Mouse (Mus musculus): ENCODE data around the gene Mettl2.
"Not testable (repeated sequence)": the region's sequence is repeated elsewhere in the genome, so short reads cannot be mapped to it uniquely, and the experiment has no call there.

The Mettl2 gene

GRCm38 (mm10) chr11:105125735-105126519 is at the start of gene Mettl2:
Mettl2 (plus strand) TSS chr11:105126425.
- DNase-seq: peak; percentile 87

DNA sequence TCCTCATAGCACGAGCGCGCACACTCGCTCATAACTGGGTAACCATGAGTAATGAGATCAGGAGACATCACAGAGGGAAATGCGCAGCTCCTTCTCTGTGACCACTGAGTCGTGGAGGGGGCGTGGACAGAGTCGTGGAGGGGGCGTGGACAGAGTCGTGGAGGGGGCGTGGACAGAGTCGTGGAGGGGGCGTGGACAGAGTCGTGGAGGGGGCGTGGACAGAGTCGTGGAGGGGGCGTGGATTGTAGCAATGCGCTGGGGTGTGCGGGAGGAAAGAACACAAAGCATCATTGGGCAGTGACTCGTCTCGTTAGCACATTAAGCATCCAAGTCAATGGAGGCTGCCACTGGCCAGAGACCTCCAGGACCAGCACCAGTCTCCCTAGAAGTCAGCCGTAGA is 13.8 kb upstream of the Mettl2 start:
- not testable (repeated sequence) for DNase-seq

GRCm38 (mm10) chr11:105117814-105118213 is 8.4 kb upstream of the Mettl2 start:
- no peak for DNase-seq

GRCm38 (mm10) chr11:105120551-105121061 is 5.6 kb upstream of the Mettl2 start:
- no peak for DNase-seq

GRCm38 (mm10) chr11:105121792-105122191 is 4.4 kb upstream of the Mettl2 start:
- DNase-seq: not testable (repeated sequence)

DNA sequence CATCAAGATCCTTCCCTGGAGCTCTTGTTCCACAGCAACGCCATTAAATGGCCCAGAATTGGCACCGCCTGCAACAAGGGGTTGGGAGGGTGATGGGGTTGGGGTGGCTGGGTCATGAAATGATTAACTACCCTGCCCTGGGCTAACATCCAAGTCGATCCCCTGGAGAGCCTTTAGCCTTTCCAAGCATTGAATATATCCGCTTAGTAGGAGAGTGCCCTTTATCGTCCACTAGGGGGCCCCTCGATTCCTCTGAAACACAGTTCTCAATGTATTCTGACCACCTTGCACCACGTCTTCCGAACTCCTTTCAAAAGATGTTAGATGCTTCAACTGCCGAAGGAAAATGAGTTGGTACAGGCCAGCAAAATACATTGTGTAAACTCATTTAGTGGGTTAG is 2.2 kb upstream of the Mettl2 start:
- DNase-seq: peak; percentile 63

GRCm38 (mm10) chr11:105126520-105127029 is 350 bp downstream of the Mettl2 start:
- no peak for DNase-seq

DNA sequence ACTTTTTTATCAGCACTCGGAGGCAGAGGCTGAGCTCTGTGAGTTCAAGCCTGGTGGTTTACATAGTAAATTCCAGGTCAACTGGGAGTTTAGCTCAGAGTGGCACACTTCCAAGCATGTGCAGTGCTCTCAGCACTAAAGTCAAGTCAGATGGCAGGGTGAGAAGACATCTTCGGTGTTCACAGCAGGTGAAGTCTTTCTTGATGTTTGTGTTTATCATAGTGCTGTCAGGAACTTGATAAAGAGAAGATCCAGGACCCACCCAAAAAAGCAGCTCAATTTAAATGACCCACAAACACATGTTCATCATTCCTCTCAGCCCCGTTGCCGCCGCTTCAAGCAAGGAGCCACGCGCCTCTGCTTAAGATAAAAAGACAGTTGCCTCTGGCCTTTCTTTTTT is 9.5 kb downstream of the Mettl2 start:
- no peak for DNase-seq

- not testable (repeated sequence) for DNase-seq
Observed at GRCm38 (mm10) chr11:105137255-105137654, 11.0 kb downstream of the Mettl2 start.

- DNase-seq: not testable (repeated sequence)
Observed at GRCm38 (mm10) chr11:105140512-105140911, 14.3 kb downstream of the Mettl2 start.

DNA sequence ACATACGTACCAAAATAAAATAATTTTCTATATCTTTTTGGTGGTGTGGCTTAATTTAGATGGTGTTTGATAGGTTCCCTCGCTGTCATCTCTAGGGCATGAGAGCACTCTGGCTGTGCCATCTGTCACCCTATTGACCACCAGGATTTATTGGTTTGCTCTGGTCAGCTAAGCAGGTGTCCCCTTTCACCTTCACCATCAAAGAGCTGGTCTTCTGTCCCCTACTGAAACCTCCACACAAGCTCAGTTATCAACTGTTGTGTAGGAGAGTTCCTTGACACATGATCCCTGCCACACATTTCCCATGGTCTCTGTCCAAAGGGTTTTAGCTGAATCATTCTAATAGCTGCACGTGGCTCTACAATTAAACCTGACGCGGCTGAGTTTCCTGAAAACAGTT is 14.9 kb downstream of the Mettl2 start:
- DNase-seq: no peak

- DNase-seq: no peak
Observed at GRCm38 (mm10) chr11:105143564-105143963, 17.3 kb downstream of the Mettl2 start.

DNA sequence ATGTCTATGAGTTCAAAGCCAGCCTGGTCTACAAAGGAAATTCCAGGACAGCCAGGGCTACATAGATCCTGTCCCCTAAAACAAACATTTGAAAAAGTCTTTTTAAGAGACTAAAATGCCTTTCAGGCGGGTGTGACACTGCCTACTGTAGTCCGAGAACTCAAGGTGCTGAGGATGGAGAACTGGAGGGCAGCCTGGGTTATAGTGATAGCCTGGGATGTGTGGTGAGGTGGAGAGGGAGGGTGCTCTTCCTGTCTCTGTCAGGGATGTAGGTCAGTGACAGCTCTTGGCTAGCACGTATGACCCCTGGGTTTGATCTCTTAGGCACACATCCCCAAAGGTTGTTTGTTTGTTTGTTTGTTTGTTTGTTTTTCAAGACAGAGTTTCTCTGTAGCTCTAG is 17.9 kb downstream of the Mettl2 start:
- no peak for DNase-seq

DNA sequence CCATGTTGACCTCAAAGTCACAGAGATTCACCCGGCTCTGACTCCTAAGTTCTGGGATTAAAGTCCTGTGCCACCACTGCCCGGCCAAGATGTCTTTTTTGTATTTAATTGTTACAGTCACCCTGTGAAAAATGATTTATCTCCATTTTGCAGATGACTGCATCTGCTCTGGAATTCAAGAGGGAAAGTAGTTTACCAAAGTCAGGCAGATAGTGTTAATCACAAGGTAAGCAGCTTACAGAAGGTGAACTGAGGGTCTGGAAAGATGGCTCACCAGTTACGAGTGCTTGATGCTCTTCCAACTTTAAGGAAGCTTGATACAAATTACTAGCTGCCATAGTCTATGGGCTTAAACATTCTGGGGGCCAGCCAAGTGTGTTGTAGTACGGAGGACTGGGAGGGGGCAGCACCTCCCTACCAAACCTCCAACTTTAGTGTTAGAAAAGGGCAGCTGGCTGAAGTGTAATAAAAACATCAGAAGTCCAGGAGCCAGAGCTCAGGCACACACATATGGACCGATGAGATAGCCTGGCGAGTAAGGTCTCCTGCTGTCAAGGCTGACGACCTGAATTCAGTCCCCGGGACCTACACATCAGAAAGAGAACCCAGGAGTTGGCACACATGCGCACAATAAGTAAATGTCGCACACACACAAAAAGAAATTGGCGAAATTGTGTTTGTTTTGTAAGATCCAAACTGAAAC is 18.4 kb downstream of the Mettl2 start:
- peak; percentile 39 for DNase-seq

DNA sequence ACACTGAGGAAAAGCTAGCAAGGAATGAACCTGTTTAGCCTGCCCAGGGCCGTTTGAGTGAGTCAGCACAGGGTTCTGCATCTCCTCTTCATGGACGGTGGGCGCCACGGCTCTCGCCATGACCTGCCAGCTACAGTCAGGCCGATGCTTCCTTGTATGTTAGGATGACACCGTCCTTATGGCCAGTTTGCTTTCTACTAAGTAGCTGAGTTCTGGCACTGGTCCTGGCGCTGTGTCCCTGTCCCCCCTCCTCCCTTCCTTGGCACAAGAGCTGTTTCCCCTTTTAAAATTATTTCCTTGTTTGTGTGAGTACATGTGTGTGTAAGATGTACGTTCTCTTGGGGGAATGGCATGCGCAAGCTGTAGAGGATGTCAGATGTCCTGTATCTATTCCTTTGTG is 19.0 kb downstream of the Mettl2 start:
- DNase-seq: no peak

DNA sequence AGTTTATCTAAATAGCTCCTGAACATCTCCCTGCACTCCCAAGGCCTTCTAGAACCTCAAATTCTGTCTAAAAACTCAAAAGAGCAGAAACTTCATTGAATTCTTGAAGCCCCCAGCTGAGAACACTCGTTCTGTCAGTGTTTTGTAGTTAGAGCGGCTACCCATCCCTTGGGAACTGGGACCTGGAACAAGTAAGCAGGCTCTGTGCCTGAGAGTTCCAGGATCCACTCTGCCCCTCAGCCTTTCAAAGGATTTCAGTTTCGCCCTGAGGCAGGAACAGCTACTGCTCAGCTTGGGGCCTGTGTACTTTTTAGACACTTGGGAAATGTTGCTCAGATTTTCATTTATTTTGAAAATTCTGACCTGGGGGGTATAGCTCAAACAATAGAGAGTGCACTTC is 20.4 kb downstream of the Mettl2 start, which contains the start of gene Gm10842:
TSS of gene Gm10842 (plus strand) at position 301 of the 400 bp plus-strand sequence.
- no peak for DNase-seq

DNA sequence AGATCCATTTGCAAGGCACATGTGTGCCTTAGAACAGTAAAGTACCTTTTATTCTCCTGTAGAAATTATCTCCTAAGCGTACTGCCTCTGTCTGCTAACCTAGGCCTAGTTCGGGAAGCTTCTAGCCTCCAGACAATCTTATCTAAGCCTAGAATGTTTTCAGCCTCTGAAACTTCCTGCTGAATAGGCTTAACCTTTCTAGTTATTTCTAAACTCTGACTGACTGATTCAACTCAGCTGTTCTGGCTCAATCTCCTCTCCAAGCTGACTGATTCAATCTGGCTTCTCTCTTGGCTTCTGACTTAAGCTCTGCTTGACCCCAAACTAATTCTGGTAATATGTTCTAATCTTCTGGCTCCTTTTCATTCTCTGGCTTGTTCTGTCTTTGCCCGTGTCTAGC is 23.1 kb downstream of the Mettl2 start:
- DNase-seq: no peak

- DNase-seq: no peak
Observed at GRCm38 (mm10) chr11:105149766-105150165, 23.5 kb downstream of the Mettl2 start.

DNA sequence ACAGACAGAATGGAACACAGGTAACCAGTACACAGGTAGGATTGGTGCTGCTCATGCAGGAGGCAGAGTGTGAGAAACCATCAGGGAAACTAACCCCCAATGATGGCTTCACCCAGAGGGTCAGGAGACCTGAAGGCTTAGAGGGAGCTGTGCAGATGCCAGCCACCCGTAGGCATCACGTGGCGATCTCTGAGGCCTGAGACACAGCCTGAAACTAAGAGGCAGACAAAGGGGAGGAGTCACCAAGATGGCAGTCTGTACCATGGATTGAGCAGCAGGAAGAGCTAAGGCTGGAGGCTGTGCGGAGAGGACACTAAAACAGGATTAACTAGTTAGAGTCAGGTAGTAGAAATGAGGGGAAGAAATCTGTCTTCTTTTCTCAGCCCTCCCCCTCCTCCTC is 24.5 kb downstream of the Mettl2 start:
- no peak for DNase-seq

DNA sequence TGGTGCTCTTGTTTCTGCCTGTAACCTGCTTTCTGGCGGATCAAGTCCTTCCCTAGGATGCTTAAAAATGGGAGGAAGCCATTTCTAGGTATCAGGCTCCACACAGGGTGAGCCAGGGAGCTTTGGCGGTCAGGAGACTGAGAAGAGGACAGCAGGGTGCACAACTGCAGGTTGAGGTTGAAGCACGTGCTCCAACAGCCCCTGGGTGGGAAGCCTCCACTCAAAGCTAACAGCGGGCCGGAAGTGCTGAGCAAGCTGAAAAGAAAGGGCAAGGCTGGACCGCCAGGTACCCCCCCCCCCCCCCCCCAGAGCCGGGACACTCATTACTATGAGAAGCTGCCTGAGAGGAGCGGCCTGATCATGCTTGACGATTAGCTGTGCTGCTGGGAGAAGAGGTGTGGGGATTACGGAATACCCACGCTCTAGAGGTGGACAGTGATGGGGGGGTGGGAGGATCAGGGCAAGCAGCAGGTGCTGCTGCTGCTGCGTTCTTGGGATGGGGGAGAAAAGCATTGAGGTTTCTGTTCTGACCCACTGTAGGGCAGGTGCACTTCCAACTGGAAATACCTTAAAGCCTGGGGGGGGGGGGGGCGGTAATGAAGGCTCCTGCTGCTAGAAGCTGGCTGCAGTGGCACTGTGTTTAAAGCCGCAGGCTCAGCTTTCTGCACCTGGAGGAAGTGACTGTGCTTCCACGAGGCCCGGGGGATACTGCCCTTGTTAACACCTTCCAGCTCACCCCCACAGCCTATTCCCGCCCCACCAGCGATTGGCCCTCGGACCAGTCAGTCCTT is 25.2 kb downstream of the Mettl2 start:
- no peak for DNase-seq

GRCm38 (mm10) chr11:105152017-105152300 is 25.7 kb downstream of the Mettl2 start:
- no peak for DNase-seq

DNA sequence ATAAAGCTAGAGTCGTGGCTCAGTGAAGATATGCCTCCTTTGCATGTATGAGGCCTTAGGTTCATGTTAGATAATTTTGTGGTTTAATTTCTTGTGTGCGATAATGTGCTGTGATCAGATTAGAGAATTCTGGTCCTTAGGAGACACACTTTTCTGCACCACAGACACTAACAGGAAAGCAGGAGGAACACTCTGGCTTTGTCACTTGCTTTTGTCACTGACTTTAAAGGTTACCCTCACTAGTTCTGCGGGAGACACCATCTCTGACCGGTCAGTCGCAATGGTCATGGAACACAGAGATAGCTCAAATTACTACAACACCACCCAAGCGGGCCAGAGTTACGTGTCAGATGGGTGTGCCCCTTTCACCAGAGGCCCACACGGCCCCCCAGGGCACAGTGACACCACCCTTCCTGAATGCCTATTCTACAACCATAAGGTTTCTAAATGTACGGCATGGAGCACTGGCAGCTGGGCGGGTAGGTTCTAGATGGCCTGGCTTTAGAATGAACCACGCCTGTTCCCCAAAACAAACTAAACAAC is 26.2 kb downstream of the Mettl2 start:
- DNase-seq: no peak

All from lung, postnatal 10 days (tissue).